Mouse (Mus musculus) liver, embryonic 12.5 days (tissue): ENCODE results near the gene Plxna2. TPM values are rescaled to one million over a fixed set of nuclear protein-coding genes. Genes with fewer than 3 reads are reported as not detected.
A peak's percentile ranks its signal among the peaks of the same experiment; 100 is the strongest.

ENCODE experiments used
- ATAC-seq: fragments of 200-750 bp; cut with Nextera tagmentation; 2 replicates; pipeline ENCODE4 v1.8.0; 2017; ENCODE audit warnings: moderate number of reproducible peaks, mild to moderate bottlenecking, moderate library complexity
- H3K27ac ChIP-seq: fragments of 300-500 bp; sonication (generic); 2 replicates; pipeline ENCODE4 v1.5.1; 2016; ENCODE audit warnings: mild to moderate bottlenecking
- H3K27me3 ChIP-seq: fragments of 300-500 bp; sonication (generic); replicated peaks from 2 replicates; pipeline ENCODE4 v1.6.1; 2016; ENCODE audit warnings: mild to moderate bottlenecking, moderate library complexity
- H3K36me3 ChIP-seq: fragments of 300-500 bp; sonication (generic); 2 replicates; pipeline ENCODE4 v1.6.1; 2016; ENCODE audit warnings: mild to moderate bottlenecking, moderate library complexity
- H3K4me1 ChIP-seq: fragments of 300-500 bp; sonication (generic); 2 replicates; pipeline ENCODE4 v1.6.1; 2016
- H3K4me2 ChIP-seq: fragments of 300-500 bp; sonication (generic); 2 replicates; pipeline ENCODE4 v1.6.1; 2016; ENCODE audit warnings: mild to moderate bottlenecking, moderate library complexity
- H3K4me3 ChIP-seq: fragments of 300-500 bp; sonication (generic); 2 replicates; pipeline ENCODE4 v1.5.1; 2016; ENCODE audit warnings: mild to moderate bottlenecking, moderate library complexity
- H3K9ac ChIP-seq: fragments of 300-500 bp; sonication (generic); 2 replicates; pipeline ENCODE4 v1.6.1; 2016; ENCODE audit warnings: mild to moderate bottlenecking, moderate library complexity
- H3K9me3 ChIP-seq: fragments of 300-500 bp; sonication (generic); replicated peaks from 2 replicates; pipeline ENCODE4 v1.6.1; 2016; ENCODE audit warnings: mild to moderate bottlenecking, moderate library complexity
- WGBS: fragments of 180-500 bp; shearing (Covaris S2); methylation state at CpG from one replicate; pipeline ENCODE4 v1.1.7; 2016; ENCODE audit not compliant: insufficient replicate concordance; 5-methylcytosine and 5-hydroxymethylcytosine counted together
- polyA plus RNA-seq: library from polyadenylated mRNA; unstranded; fragments of >200 nt; fragmentation: Nextera tagmentation; extraction: Ambion mirVana; gene quantifications from 2 replicates; pipeline ENCODE4 v1.2.1, GENCODE M21; 2016

Gene Plxna2
- polyA plus RNA-seq, 1 experiment from 2014 or later: 2.1 TPM

DNA sequence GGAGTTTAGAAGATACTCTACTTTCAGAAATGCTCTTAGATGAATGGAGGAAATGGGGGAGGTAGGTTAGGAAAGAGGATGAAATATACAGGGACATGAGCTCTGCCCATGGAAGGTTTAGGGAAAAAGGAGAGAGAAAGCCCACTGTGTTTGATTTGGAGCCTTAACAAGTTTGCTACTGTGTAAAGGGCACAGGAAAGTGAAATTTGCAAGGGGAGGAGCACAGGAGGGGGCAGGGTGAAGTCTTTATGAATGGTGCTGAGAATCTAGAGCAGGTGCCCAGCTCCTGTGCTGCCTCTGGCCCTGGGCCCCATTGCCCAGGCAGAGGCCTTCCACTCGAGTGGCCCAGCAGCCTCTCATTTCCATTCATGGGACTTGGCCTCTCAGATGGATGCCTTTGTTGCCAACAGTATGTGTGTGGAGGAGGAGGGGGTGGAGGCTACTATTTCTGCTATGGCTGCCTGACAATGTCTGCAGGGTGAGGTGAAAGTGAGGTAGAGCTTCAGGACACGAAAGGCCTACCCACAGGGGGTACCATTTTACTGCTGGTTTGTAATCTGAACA lies 4.7 kb upstream of the Plxna2 start:
- Histone ChIP-seq H3K4me1 (peaks cover 26% of the 10 kb centered on the region), H3K4me3 (no peak overlapping the region), H3K4me2 (no peak overlapping the region), H3K27ac (no peak overlapping the region), H3K9me3 (no peaks in the 10 kb centered on the region), H3K9ac (no peak overlapping the region), H3K27me3 (no peaks in the 10 kb centered on the region), H3K36me3 (no peaks in the 10 kb centered on the region)
- 46% methylated on average over 2 of the region's 2 CpGs for WGBS
- no peak for ATAC-seq

- Histone ChIP-seq H3K27me3 (no peaks in the 10 kb centered on the region), H3K4me2 (no peak overlapping the region), H3K9me3 (no peaks in the 10 kb centered on the region), H3K36me3 (no peaks in the 10 kb centered on the region), H3K27ac (peak overlapping the region; percentile 48; the same call in 1 of the 2 replicates), H3K4me3 (no peak overlapping the region), H3K4me1 (peaks cover 30% of the 10 kb centered on the region), H3K9ac (no peak overlapping the region)
- WGBS: 63% methylated on average over 5 of the region's 5 CpGs
- ATAC-seq: peak; percentile 80
These were observed 3.8 kb upstream of the Plxna2 start for GRCm38 (mm10) chr1:194613923-194614830.

DNA sequence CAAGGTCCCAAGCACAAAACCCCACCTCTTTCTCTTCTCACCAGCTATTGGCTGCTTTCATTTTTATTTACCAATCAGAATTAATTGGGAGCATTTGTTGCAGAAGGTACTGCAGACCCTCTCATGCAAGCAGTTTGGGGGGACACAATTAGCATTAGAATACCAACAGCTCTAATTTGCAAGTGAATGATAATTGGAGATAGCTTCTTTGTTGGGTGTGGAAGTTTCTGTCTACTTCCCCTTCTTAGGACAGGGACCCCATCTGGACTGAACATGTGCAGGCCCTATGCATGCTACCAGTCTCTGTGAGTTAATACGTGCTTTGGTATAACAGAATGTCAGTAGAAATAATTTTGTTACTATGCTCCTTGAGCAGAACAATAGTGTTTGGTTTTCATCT lies 1.9 kb upstream of the Plxna2 start:
- H3K27me3 ChIP-seq: peaks cover 4% of the 10 kb centered on the region; the same call in 1 of the 2 replicates
- no peak for ATAC-seq
- no peaks in the 10 kb centered on the region for H3K36me3 ChIP-seq
- H3K27ac ChIP-seq: no peak overlapping the region
- H3K9me3 ChIP-seq: no peaks in the 10 kb centered on the region
- 88% methylated on average over 1 of the region's 1 CpGs for WGBS
- no peak overlapping the region for H3K4me3 ChIP-seq
- H3K9ac ChIP-seq: no peak overlapping the region
- peaks cover 40% of the 10 kb centered on the region for H3K4me1 ChIP-seq
- no peak overlapping the region for H3K4me2 ChIP-seq

DNA sequence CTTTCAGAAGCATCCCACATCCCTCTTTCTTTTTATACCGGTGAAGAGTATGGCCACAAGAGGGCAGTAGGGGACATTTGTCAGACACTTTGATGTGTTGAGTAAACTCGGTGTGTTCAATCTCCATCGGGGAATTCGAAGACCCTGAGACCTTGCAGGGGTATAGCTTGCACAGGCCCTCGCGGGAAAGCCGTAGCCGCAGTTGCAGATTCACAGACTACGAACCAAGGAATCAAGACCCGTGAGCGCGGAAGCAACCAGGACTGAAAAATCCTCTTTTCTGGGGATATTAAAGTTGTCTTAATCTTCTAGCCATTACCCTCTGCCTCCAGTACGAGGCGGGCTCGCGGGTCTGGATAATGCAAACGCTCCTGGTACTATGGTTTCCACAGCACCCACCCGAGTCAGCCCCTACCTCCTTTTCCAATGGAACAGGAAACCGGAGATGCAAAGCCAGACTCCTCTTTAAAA lies 858 bp downstream of the Plxna2 start:
- Histone ChIP-seq H3K4me3 (peak overlapping the region; percentile 76), H3K27me3 (peaks cover 23% of the 10 kb centered on the region; the same call in 1 of the 2 replicates), H3K4me2 (peak overlapping the region; percentile 98), H3K36me3 (no peaks in the 10 kb centered on the region), H3K27ac (peak overlapping the region; percentile 36; the same call in 1 of the 2 replicates), H3K9me3 (no peaks in the 10 kb centered on the region), H3K4me1 (peaks cover 53% of the 10 kb centered on the region), H3K9ac (peak overlapping the region; percentile 78)
- WGBS: 2% methylated on average over 19 of the region's 19 CpGs
- ATAC-seq: peak; percentile 50; the same call in 1 of the 2 replicates

DNA sequence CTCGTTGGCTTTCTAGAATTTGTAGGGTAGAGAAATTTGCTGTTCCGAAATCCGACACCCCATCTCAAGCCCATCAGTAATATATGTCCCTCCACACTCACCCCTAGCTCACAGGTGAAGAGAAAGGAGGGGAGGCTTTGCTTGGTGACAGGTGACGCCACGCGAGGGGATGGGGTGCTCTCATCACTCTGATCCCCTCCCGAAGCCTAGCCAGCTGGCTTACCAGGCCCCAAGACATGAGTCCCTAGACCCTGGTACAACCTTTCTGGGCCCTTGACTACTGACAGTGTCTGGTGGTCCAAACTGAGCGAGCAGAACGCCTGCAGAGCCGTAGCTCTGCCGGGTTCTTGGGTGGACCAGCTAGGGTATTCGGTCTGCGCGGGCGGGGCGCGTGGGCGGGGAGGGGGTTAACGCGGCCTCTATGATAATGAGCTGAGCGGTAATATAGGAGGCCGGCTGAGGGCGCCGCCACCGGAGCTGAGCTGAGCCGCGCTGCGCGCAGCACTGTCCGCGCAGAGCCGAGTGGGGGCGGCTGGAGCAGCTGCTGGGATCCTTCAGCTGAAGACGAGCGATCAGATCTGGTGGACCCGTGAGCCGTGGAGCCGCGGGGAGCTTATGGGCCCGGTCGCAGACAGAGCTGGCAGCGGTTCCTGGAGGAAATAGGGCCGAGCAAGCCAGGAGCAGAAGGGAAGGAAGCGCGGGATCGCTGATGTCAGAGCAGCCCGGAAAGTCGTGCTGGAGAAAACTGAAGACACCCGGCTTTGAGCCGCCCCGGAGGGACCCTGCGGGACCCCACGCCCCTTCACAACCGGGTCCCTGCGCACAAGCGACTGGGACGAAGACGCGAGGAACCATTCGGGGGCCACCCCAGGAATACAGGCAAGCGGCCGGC lies 1.6 kb downstream of the Plxna2 start:
- Histone ChIP-seq H3K36me3 (no peaks in the 10 kb centered on the region), H3K4me1 (peaks cover 53% of the 10 kb centered on the region), H3K4me3 (peak overlapping the region; percentile 76), H3K4me2 (peak overlapping the region; percentile 98), H3K27ac (peak overlapping the region; percentile 60), H3K9ac (peak overlapping the region; percentile 78), H3K9me3 (no peaks in the 10 kb centered on the region), H3K27me3 (peaks cover 23% of the 10 kb centered on the region; the same call in 1 of the 2 replicates)
- under 1% methylated on average over 62 of the region's 62 CpGs for WGBS
- ATAC-seq: peak; percentile 93

- Histone ChIP-seq H3K4me2 (peak overlapping the region; percentile 98), H3K9ac (peak overlapping the region; percentile 78), H3K27ac (peak overlapping the region; percentile 60), H3K36me3 (no peaks in the 10 kb centered on the region), H3K9me3 (no peaks in the 10 kb centered on the region), H3K27me3 (peaks cover 23% of the 10 kb centered on the region; the same call in 1 of the 2 replicates), H3K4me3 (peak overlapping the region; percentile 76), H3K4me1 (peaks cover 52% of the 10 kb centered on the region)
- peak; percentile 50 for ATAC-seq
- under 1% methylated on average over 55 of the region's 56 CpGs for WGBS
These were observed 2.4 kb downstream of the Plxna2 start for GRCm38 (mm10) chr1:194620245-194620991.

- Histone ChIP-seq H3K9ac (no peak overlapping the region), H3K4me3 (no peak overlapping the region), H3K9me3 (no peaks in the 10 kb centered on the region), H3K27me3 (peaks cover 23% of the 10 kb centered on the region; the same call in 1 of the 2 replicates), H3K4me2 (no peak overlapping the region; the same call in 1 of the 2 replicates), H3K4me1 (peaks cover 68% of the 10 kb centered on the region), H3K27ac (no peak overlapping the region), H3K36me3 (no peaks in the 10 kb centered on the region)
- 63% methylated on average over 3 of the region's 3 CpGs for WGBS
- ATAC-seq: no peak
These were observed 4.2 kb downstream of the Plxna2 start for GRCm38 (mm10) chr1:194622174-194622573.

GRCm38 (mm10) chr1:194622677-194623076 lies 4.7 kb downstream of the Plxna2 start:
- no peak overlapping the region for H3K9ac ChIP-seq
- no peak for ATAC-seq
- H3K4me1 ChIP-seq: peaks cover 70% of the 10 kb centered on the region
- no peaks in the 10 kb centered on the region for H3K9me3 ChIP-seq
- no peak overlapping the region for H3K4me2 ChIP-seq
- no peaks in the 10 kb centered on the region for H3K36me3 ChIP-seq
- WGBS: 54% methylated on average over 2 of the region's 2 CpGs
- no peak overlapping the region for H3K27ac ChIP-seq
- peaks cover 23% of the 10 kb centered on the region; the same call in 1 of the 2 replicates for H3K27me3 ChIP-seq
- no peak overlapping the region for H3K4me3 ChIP-seq

- no peak overlapping the region for H3K4me2 ChIP-seq
- peaks cover 23% of the 10 kb centered on the region; the same call in 1 of the 2 replicates for H3K27me3 ChIP-seq
- 69% methylated on average over 3 of the region's 3 CpGs for whole genome bisulfite sequencing
- H3K9me3 ChIP-seq: no peaks in the 10 kb centered on the region
- ATAC-seq: no peak
- no peak overlapping the region for H3K9ac ChIP-seq
- no peak overlapping the region for H3K4me3 ChIP-seq
- H3K27ac ChIP-seq: no peak overlapping the region
- H3K4me1 ChIP-seq: peaks cover 70% of the 10 kb centered on the region
- no peaks in the 10 kb centered on the region for H3K36me3 ChIP-seq
These were observed 5.6 kb downstream of the Plxna2 start for GRCm38 (mm10) chr1:194623641-194624040.

DNA sequence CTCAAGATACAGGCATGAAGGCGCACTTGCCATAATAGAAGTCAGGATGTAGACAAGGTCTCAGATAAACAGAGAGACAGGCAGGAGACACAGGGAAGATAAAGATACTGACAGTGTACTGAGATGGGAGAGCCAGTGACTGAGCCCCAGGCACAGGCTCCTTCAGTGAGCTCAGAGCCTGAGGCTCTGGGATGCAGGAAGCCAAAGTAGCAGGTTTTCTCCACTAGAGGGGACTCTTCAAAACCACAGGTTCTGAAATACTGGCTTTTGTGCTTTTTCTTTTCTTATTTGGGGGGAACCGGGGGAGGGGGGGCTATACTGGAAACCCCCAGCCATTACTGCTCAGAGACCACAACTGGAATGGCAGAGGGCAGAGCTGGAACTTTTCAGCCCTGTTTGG lies 6.4 kb downstream of the Plxna2 start:
- no peak overlapping the region for H3K4me2 ChIP-seq
- WGBS: 34% methylated on average over 2 of the region's 2 CpGs
- H3K27me3 ChIP-seq: peaks cover 23% of the 10 kb centered on the region; the same call in 1 of the 2 replicates
- H3K36me3 ChIP-seq: no peaks in the 10 kb centered on the region
- no peaks in the 10 kb centered on the region for H3K9me3 ChIP-seq
- peaks cover 64% of the 10 kb centered on the region for H3K4me1 ChIP-seq
- H3K27ac ChIP-seq: no peak overlapping the region
- H3K4me3 ChIP-seq: no peak overlapping the region
- ATAC-seq: no peak
- no peak overlapping the region for H3K9ac ChIP-seq

DNA sequence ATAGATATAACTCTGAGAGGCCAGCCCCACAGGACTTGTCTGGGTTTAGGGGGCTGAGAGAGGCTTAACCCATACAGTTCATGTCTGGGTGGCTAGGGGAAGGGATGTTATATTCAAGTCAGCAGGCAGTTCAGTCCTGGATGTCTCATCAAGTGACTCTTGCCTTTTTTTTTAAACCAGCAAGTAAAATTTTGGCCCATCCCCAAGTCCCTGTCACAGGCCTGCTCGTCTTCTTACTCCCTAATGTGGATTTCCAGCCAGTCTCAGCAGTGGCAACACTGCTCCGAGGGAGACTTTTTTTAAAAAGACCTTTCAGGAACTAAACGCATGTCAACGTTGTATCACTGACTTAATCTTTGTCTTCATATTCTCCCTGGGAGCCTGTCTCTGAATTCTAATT lies 7.0 kb downstream of the Plxna2 start:
- peaks cover 23% of the 10 kb centered on the region; the same call in 1 of the 2 replicates for H3K27me3 ChIP-seq
- 64% methylated on average over 4 of the region's 4 CpGs for WGBS
- peaks cover 60% of the 10 kb centered on the region for H3K4me1 ChIP-seq

More for the DNA sequence above, 7.0 kb downstream of the Plxna2 start:
- no peak for ATAC-seq
- Histone ChIP-seq H3K36me3 (no peaks in the 10 kb centered on the region), H3K9me3 (no peaks in the 10 kb centered on the region), H3K4me3 (no peak overlapping the region), H3K27ac (no peak overlapping the region), H3K9ac (no peak overlapping the region), H3K4me2 (no peak overlapping the region)
